In the genomic region with DNA sequence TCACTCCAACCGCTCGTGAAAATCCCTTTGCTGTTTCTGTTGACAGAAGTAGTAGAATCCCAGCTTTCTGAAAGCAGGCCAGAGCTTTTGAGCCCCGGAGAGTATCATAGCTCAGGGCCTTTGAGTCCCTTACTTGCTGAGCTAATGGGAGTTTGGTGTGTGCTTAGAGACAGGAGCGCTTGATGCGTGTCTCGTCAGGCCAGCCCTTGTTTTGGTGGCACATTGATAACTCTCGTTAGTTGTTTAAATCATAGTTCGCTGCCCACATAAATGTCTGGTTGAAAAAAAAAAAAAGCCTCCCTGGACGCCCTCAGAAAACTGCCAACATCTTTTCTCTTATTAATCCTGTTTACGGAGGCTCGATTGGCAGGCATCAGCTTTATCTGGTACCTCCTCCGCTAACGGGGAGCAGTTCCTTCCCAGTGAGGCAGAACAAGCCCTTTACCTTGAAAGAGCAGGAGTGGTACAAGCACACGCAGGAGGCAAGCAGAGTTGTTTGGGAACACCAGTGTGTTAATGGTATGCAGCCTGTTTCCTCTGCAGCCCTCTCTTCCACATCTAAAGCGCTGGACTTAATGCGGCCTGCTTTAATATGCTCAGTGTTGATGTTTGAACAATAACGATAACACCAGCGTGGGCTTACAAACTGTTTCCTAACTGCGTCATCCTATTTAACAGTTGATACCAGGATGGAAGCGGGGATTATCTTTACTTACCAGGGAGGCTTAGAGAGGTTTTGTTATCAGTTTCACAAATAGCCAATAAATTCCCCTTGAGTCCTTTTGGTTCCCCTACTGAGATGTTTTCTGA, we compare ENCODE assay signal across 11 mouse cellular contexts. TPM values are rescaled to one million over a fixed set of nuclear protein-coding genes. Genes with fewer than 3 reads are reported as not detected.
A peak's percentile ranks its signal among the peaks of the same experiment; 100 is the strongest.
DNase-seq lines count a peak whose midpoint lies in the region; ATAC-seq lines count a peak whose summit lies in the region.
"Had no signal": no experiment of that assay in that cellular context is flagged by ENCODE, and none has a peak within 500 bp of the region (broad histone marks: within the 10 kb centered on the region; RNA-seq: fewer than 3 reads in every experiment).

No protein-coding gene starts in this region.

- no peaks in the 10 kb centered on the region for H3K9me3 ChIP-seq in forebrain, embryonic 10.5 days
- H3K9me3 ChIP-seq in forebrain, embryonic 11.5 days (ENCODE audit: control insufficient read depth, low read length): no peaks in the 10 kb centered on the region
- H3K9me3 ChIP-seq in forebrain, embryonic 14.5 days (replicated peaks; ENCODE audit: control insufficient read depth, low read length): no peaks in the 10 kb centered on the region
- H3K9me3 ChIP-seq in midbrain, embryonic 11.5 days (ENCODE audit: control insufficient read depth, low read length): no peaks in the 10 kb centered on the region
- H3K9me3 ChIP-seq: embryonic facial prominence, embryonic 10.5 days; intestine, embryonic 15.5 days; neural tube, embryonic 12.5 days had no signal

- no peaks in the 10 kb centered on the region for H3K36me3 ChIP-seq in forebrain, embryonic 10.5 days (replicated peaks)
- H3K36me3 ChIP-seq in forebrain, embryonic 11.5 days (ENCODE audit: control insufficient read depth, insufficient read depth, low read length): no peaks in the 10 kb centered on the region
- no peaks in the 10 kb centered on the region for H3K36me3 ChIP-seq in forebrain, embryonic 14.5 days (ENCODE audit: control insufficient read depth, insufficient read depth, low read length)
- H3K36me3 ChIP-seq in midbrain, embryonic 11.5 days (ENCODE audit: control insufficient read depth, insufficient read depth, low read length): no peaks in the 10 kb centered on the region
- H3K36me3 ChIP-seq: embryonic facial prominence, embryonic 10.5 days; intestine, embryonic 15.5 days; neural tube, embryonic 12.5 days had no signal

- no peak overlapping the region; the same call in 1 of the 2 replicates for H3K9ac ChIP-seq in forebrain, embryonic 11.5 days (ENCODE audit: low read length)
- no peak overlapping the region for H3K9ac ChIP-seq in forebrain, embryonic 14.5 days (ENCODE audit: low read length)
- H3K9ac ChIP-seq in midbrain, embryonic 11.5 days (ENCODE audit: low read length): no peak overlapping the region
- H3K9ac ChIP-seq: intestine, embryonic 15.5 days; neural tube, embryonic 12.5 days had no signal

- no peak for DNase-seq in forebrain, embryonic 10.5 days (ENCODE audit: extremely low spot score, low spot score)
- no peak for DNase-seq in forebrain, embryonic 11.5 days (ENCODE audit: low spot score)
- peak; percentile 25 for DNase-seq in spleen, adult 12 weeks (ENCODE audit: low spot score)
- DNase-seq in spleen, adult 18-20 months: no peak
- peak; percentile 24 for DNase-seq in forebrain, embryonic 14.5 days (ENCODE audit: low spot score)
- peak; percentile 86 for DNase-seq in midbrain, embryonic 11.5 days (ENCODE audit: low spot score, missing footprints)
- DNase-seq in lung, adult 18-20 months: no peak
- no peak for DNase-seq in cerebellum, adult 11 months

- H3K4me1 ChIP-seq in forebrain, embryonic 10.5 days: peaks cover 17% of the 10 kb centered on the region
- 0 out of 2 replicates have a peak, but pooled peaks cover 2% of the 10 kb centered on the region for H3K4me1 ChIP-seq in forebrain, embryonic 11.5 days (replicated peaks; ENCODE audit: control insufficient read depth, insufficient read depth, low read length)
- peaks cover 3% of the 10 kb centered on the region; the same call in 1 of the 2 replicates for H3K4me1 ChIP-seq in forebrain, embryonic 14.5 days (ENCODE audit: control insufficient read depth, insufficient read depth, low read length)
- H3K4me1 ChIP-seq in midbrain, embryonic 11.5 days (ENCODE audit: control insufficient read depth, insufficient read depth, low read length): peaks cover 7% of the 10 kb centered on the region
- H3K4me1 ChIP-seq: neural tube, embryonic 12.5 days had no signal

- 51% methylated on average over 20 of the region's 20 CpGs for WGBS in forebrain, embryonic 10.5 days
- WGBS in forebrain, embryonic 11.5 days: 41% methylated on average over 20 of the region's 20 CpGs
- WGBS in forebrain, embryonic 14.5 days: 27% methylated on average over 20 of the region's 20 CpGs
- 42% methylated on average over 20 of the region's 20 CpGs for WGBS in midbrain, embryonic 11.5 days

- no peak for ATAC-seq in forebrain, embryonic 11.5 days (replicated peaks; ENCODE audit: low FRiP score)
- no peak; the same call in 1 of the 2 replicates for ATAC-seq in forebrain, embryonic 14.5 days
- ATAC-seq in midbrain, embryonic 11.5 days (ENCODE audit: low FRiP score): peak; percentile 47; the same call in 1 of the 2 replicates
- ATAC-seq: intestine, embryonic 15.5 days had no signal

- no peak overlapping the region for H3K4me3 ChIP-seq in forebrain, embryonic 10.5 days
- no peak overlapping the region for H3K4me3 ChIP-seq in forebrain, embryonic 11.5 days (ENCODE audit: low read depth, low read length)
- H3K4me3 ChIP-seq in forebrain, embryonic 14.5 days (ENCODE audit: low read depth, low read length): no peak overlapping the region
- H3K4me3 ChIP-seq in midbrain, embryonic 11.5 days (ENCODE audit: low read depth, low read length): no peak overlapping the region
- H3K4me3 ChIP-seq: embryonic facial prominence, embryonic 10.5 days; intestine, embryonic 15.5 days; neural tube, embryonic 12.5 days had no signal

- H3K27me3 ChIP-seq in forebrain, embryonic 10.5 days (ENCODE audit: poor library complexity, severe bottlenecking): no peaks in the 10 kb centered on the region
- no peaks in the 10 kb centered on the region for H3K27me3 ChIP-seq in forebrain, embryonic 11.5 days (ENCODE audit: control insufficient read depth, insufficient read depth, low read length)
- H3K27me3 ChIP-seq in forebrain, embryonic 14.5 days (replicated peaks; ENCODE audit: control insufficient read depth, insufficient read depth, low read length): no peaks in the 10 kb centered on the region
- H3K27me3 ChIP-seq in midbrain, embryonic 11.5 days (ENCODE audit: control insufficient read depth, insufficient read depth, low read length): no peaks in the 10 kb centered on the region
- H3K27me3 ChIP-seq: intestine, embryonic 15.5 days; neural tube, embryonic 12.5 days had no signal

- H3K4me2 ChIP-seq in forebrain, embryonic 11.5 days (ENCODE audit: low read depth, low read length, severe bottlenecking): no peak overlapping the region
- H3K4me2 ChIP-seq in forebrain, embryonic 14.5 days (ENCODE audit: low read length): peak overlapping the region; percentile 6; the same call in 1 of the 2 replicates
- 0 out of 2 replicates have a peak overlapping the region, but pooled peaks have one; percentile 1 for H3K4me2 ChIP-seq in midbrain, embryonic 11.5 days
- H3K4me2 ChIP-seq: intestine, embryonic 15.5 days; neural tube, embryonic 12.5 days had no signal

- H3K27ac ChIP-seq in forebrain, embryonic 10.5 days: 0 out of 2 replicates have a peak overlapping the region, but pooled peaks have one; percentile 8
- no peak overlapping the region for H3K27ac ChIP-seq in forebrain, embryonic 11.5 days (ENCODE audit: low read depth, low read length)
- no peak overlapping the region for H3K27ac ChIP-seq in forebrain, embryonic 14.5 days (ENCODE audit: low read depth, low read length)
- H3K27ac ChIP-seq in midbrain, embryonic 11.5 days (ENCODE audit: low read depth, low read length): no peak overlapping the region
- H3K27ac ChIP-seq: embryonic facial prominence, embryonic 10.5 days; intestine, embryonic 15.5 days; neural tube, embryonic 12.5 days had no signal

RNA-seq across cellular contexts. Expression of gene Glcci1, which starts 22.2 kb away (rescaled TPM):
- 5.8 and 6.6 TPM in 2 replicates for polyA plus RNA-seq in forebrain, embryonic 10.5 days (2016; fragmentation: Nextera tagmentation; extraction: Ambion mirVana)
- 16.8 and 20.5 TPM in 2 replicates for polyA plus RNA-seq in forebrain, embryonic 11.5 days (2014; fragmentation: Nextera tagmentation; extraction: Ambion mirVana)
- 10.6 and 10.9 TPM in 2 replicates for polyA plus RNA-seq in forebrain, embryonic 14.5 days (2014; fragmentation: Nextera tagmentation; extraction: Ambion mirVana)
- polyA plus RNA-seq in midbrain, embryonic 11.5 days (2014; fragmentation: Nextera tagmentation; extraction: Ambion mirVana): 16.5 and 18.2 TPM in 2 replicates

Comparison
In these comparisons a context has a peak if more than half of its experiments do, and no peak if none do; other contexts are left out.
1. DNase-seq: peak in spleen, adult 12 weeks (single experiment), forebrain, embryonic 14.5 days (single experiment) and midbrain, embryonic 11.5 days (single experiment); none in forebrain, embryonic 10.5 days (single experiment), forebrain, embryonic 11.5 days (single experiment), spleen, adult 18-20 months (0 of 2), lung, adult 18-20 months (0 of 2) and cerebellum, adult 11 months (single experiment).